Mouse (Mus musculus) stomach, postnatal 0 days (tissue): ENCODE measurements around the gene Rtn1.

ENCODE experiments used
- CTCF ChIP-seq: IDR thresholded peaks from 2 replicates; pipeline ENCODE4 v1.5.1; 2016; ENCODE audit warnings: antibody characterized with exemption, low read depth, mild to moderate bottlenecking, moderate library complexity
- EP300 ChIP-seq: optimal IDR thresholded peaks from 2 replicates; pipeline ENCODE3; 2016; ENCODE audit warnings: antibody characterized with exemption

- TF ChIP-seq CTCF (no peak), EP300 (no peak)
These were observed 84.5 kb downstream of the Rtn1 start for GRCm38 (mm10) chr12:72324210-72324871.
